ENCODE assay signal across 21 mouse cellular contexts in genomic region chr13:102307983-102308382, GRCm38 (mm10).
DNase-seq lines count a peak whose midpoint lies in the region; ATAC-seq lines count a peak whose summit lies in the region.
"Had no signal": no experiment of that assay in that cellular context is flagged by ENCODE, and none has a peak within 500 bp of the region (broad histone marks: within the 10 kb centered on the region; RNA-seq: fewer than 3 reads in every experiment).

No protein-coding gene starts in this region.

- 59% methylated on average over 2 of the region's 2 CpGs for WGBS in forebrain, embryonic 13.5 days
- WGBS in forebrain, embryonic 15.5 days, result 58% methylated on average over 2 of the region's 2 CpGs

- no peak overlapping the region for H3K9ac ChIP-seq in forebrain, embryonic 13.5 days
- H3K9ac ChIP-seq in forebrain, embryonic 15.5 days (replicated peaks), result no peak overlapping the region
- H3K9ac ChIP-seq: embryonic facial prominence, embryonic 15.5 days; forebrain, embryonic 12.5 days; heart, embryonic 13.5 days; hindbrain, embryonic 12.5 days had no signal

- no peaks in the 10 kb centered on the region for H3K9me3 ChIP-seq in forebrain, embryonic 13.5 days (replicated peaks)
- H3K9me3 ChIP-seq in forebrain, embryonic 15.5 days, result no peaks in the 10 kb centered on the region
- H3K9me3 ChIP-seq: embryonic facial prominence, embryonic 15.5 days; forebrain, embryonic 12.5 days; heart, embryonic 13.5 days; hindbrain, embryonic 12.5 days had no signal

- no peaks in the 10 kb centered on the region for H3K4me1 ChIP-seq in forebrain, embryonic 13.5 days
- H3K4me1 ChIP-seq in forebrain, embryonic 15.5 days, result no peaks in the 10 kb centered on the region
- H3K4me1 ChIP-seq: embryonic facial prominence, embryonic 15.5 days; forebrain, embryonic 12.5 days; heart, embryonic 13.5 days; hindbrain, embryonic 12.5 days had no signal

- H3K4me3 ChIP-seq in forebrain, embryonic 13.5 days, result no peak overlapping the region
- H3K4me3 ChIP-seq in forebrain, embryonic 15.5 days, result no peak overlapping the region
- H3K4me3 ChIP-seq: embryonic facial prominence, embryonic 15.5 days; forebrain, embryonic 12.5 days; heart, embryonic 13.5 days; hindbrain, embryonic 12.5 days had no signal

- 0 out of 2 replicates have a peak, but pooled peaks have one; percentile 41 for ATAC-seq in forebrain, embryonic 13.5 days
- ATAC-seq in forebrain, embryonic 15.5 days (replicated peaks), result no peak
- ATAC-seq: hindbrain, embryonic 16.5 days; inflammation-experienced regulatory T-cells, adult 6 months had no signal

- H3K27ac ChIP-seq in forebrain, embryonic 13.5 days, result no peak overlapping the region
- H3K27ac ChIP-seq in forebrain, embryonic 15.5 days (replicated peaks), result no peak overlapping the region
- H3K27ac ChIP-seq: embryonic facial prominence, embryonic 15.5 days; forebrain, embryonic 12.5 days; heart, embryonic 13.5 days; hindbrain, embryonic 12.5 days had no signal

- H3K36me3 ChIP-seq in forebrain, embryonic 13.5 days (ENCODE audit: poor library complexity, severe bottlenecking), result no peaks in the 10 kb centered on the region
- H3K36me3 ChIP-seq in forebrain, embryonic 15.5 days, result no peaks in the 10 kb centered on the region
- H3K36me3 ChIP-seq: embryonic facial prominence, embryonic 15.5 days; forebrain, embryonic 12.5 days; heart, embryonic 13.5 days; hindbrain, embryonic 12.5 days had no signal

- peak; percentile 27 for DNase-seq in 3T3-L1 (ENCODE audit: low read depth, low spot score)
- DNase-seq in NIH3T3 (ENCODE audit: low read depth), result peak; percentile 25
- peak; percentile 28 for DNase-seq in retina, embryonic 14.5 days (ENCODE audit: low spot score)
- DNase-seq in cerebellum, postnatal 36 days, result no peak
- no peak for DNase-seq in layer of hippocampus, adult 9-11 months
- DNase-seq: adrenal gland, postnatal 10 days; cerebellum, adult 11-12 months; cerebellum, adult 9-11 months; embryo, embryonic 11 days; gastrocnemius, postnatal 36 days; heart, adult 11 months; heart, postnatal 4 days; kidney, adult 18-20 months had no signal

- no peaks in the 10 kb centered on the region for H3K27me3 ChIP-seq in forebrain, embryonic 13.5 days
- H3K27me3 ChIP-seq in forebrain, embryonic 15.5 days, result no peaks in the 10 kb centered on the region
- H3K27me3 ChIP-seq: embryonic facial prominence, embryonic 15.5 days; forebrain, embryonic 12.5 days; heart, embryonic 13.5 days; hindbrain, embryonic 12.5 days had no signal

- no peak overlapping the region for H3K4me2 ChIP-seq in forebrain, embryonic 13.5 days
- H3K4me2 ChIP-seq in forebrain, embryonic 15.5 days (replicated peaks), result no peak overlapping the region
- H3K4me2 ChIP-seq: embryonic facial prominence, embryonic 15.5 days; forebrain, embryonic 12.5 days; heart, embryonic 13.5 days; hindbrain, embryonic 12.5 days had no signal

Comparison
In these comparisons a context has a peak if more than half of its experiments do, and no peak if none do; other contexts are left out.
1. DNase-seq: peak in 3T3-L1 (single experiment), NIH3T3 (single experiment) and retina, embryonic 14.5 days (single experiment); none in cerebellum, postnatal 36 days (0 of 2) and layer of hippocampus, adult 9-11 months (single experiment).